Mouse (Mus musculus): Measurements from ENCODE around the gene Tmem242.
"Not testable (repeated sequence)": the region's sequence is repeated elsewhere in the genome, so short reads cannot be mapped to it uniquely, and the experiment has no call there.

The Tmem242 gene

DNA sequence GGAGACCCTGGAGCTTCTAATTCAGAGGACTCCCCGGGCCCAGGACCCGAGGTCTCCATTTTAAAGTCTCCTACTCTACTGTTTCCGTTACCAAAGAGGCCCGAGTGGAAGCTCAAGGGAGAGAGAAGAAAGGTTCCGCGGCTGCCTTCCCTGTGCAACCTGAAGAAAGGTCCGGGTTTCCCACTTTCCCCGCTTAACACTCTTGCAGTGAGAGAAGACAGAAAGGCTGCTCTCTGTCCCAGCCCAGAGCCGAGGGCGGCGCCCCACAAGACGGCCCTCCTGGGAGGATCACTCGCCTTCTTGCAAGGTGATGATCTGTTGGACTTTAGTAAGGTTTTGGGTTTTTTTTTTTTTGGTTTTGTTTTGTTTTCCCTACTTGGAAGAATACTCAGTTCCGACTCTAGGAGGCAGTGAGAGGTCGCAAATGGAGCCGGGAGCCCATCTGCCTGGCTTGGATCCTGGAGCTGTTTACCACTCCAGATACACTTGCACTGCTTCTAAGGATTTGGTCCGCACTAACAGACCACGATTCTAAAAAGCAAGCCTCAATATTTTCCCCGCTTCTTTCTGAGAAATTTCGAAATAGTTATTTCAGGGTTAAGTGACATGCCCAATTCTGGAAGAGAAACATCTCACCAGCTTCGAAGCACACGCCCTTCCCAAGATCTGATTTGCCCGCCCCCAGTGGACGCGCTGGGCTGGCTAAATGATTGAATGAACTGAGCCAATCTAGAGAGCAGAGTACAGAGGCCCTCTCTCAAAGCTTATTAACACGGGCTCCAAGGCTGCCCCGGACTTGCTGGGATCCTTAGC, at the start of gene Tmem242:
TSS of gene Tmem242 (minus strand) at position 101 of the 813 bp plus-strand sequence.
- CTCF ChIA-PET = interaction anchor here (0.6 to 1.0 kb wide), 7 partner anchors 80 to 536 kb away, joined by 3 to 6 read pairs (median 4); no protein-coding TSS in a partner anchor

DNA sequence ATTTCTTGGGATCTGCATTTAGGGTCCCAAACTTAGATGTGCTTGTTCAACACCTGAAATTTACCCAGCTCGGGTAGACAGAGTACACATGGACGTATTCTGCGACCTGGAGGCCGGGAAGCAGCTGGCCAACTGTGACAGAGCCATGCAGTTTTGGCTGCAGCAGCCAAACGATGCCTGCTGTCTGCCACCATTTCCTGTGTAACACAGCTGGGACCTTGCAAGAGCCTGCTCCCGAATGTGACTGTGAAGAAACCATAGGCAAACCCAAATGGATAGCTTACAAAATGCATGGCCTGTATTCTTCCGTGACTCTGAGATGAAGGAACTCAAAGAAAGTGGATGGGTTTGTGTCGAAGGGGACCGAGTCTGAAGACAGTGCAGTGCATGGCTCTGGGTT, 48.1 kb upstream of the Tmem242 start:
- CTCF ChIA-PET = no interaction called here

DNA sequence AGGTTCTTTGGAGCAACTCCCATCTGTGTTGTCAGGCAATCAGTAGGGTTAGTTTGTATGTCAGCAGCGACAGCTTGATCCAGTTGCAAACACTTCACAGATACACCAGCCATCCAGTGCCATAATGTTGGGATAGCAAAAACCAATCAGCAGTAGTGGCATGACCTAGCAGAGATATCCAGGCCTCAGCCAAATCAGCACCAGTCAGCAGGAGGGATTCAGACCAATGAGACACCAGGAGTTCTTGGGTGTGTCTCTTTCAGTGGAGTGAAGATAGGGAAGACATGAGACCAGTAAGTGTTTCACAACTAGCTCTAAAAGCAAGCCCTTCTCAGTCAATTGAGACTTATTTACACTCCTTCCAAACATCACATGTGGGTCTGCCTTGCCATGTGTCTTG, 44.6 kb upstream of the Tmem242 start:
- CTCF ChIA-PET = interaction anchor here (0.5 kb wide), 1 partner anchor 156 kb away, joined by 5 read pairs; no protein-coding TSS in a partner anchor

DNA sequence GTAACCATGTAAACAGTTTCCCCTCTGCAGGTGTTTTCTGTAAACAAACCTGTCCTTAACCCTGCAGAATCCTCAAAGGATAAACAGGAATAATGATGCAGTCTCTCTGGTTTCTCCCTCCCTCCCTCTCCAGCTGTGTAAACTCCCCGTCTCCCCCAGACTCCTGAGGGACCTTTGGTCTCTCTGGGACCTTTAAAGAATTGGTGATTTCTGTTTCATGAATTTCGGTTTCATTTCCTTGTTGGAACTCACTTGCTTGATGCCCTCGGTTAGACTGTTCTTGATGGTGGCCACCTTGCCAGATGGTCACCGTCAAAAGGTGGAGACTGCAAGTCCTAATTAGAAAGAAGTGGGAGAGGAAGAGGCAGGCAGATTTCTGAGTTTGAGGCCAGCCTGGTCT, 43.4 kb upstream of the Tmem242 start:
- CTCF ChIA-PET = interaction anchor here (0.7 kb wide), 1 partner anchor 33 kb away, joined by 5 read pairs; no protein-coding TSS in a partner anchor

DNA sequence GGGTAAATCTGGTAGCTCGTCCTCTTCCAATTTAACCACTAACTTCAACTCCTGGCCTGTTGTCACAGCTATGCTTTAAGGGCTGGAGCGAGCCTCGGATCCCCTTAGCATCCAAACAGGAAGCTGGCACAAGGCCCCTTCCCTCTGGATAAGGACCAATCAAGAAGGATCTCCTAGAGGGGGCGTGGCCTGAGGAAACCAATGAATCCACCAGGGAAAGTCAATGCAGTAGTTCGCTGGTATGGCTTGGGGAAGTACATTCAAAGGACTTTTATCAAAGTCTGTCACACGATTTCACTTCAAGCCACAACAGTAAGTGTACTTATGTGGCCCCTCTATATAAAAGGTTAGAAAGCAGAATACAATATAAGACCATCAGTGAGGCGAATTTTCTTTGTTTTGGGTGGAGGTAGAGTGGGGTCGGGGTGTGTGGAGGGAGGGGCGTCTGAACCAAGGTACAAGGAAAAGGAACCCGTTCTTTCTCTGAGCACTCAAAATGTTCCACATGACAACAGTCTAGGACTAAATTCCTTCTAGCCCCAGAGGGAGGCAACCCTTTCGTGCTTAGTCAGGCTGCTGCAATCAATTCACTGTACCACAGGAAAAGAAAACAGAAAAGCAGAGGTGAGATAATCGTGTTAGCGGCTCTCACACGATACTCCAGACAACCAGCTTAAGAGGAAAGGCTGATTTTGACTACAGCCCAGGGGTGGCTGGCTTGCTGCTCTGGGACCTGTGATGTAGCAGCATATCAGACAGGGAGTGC, 36.1 kb upstream of the Tmem242 start:
- CTCF ChIA-PET = no interaction called here

DNA sequence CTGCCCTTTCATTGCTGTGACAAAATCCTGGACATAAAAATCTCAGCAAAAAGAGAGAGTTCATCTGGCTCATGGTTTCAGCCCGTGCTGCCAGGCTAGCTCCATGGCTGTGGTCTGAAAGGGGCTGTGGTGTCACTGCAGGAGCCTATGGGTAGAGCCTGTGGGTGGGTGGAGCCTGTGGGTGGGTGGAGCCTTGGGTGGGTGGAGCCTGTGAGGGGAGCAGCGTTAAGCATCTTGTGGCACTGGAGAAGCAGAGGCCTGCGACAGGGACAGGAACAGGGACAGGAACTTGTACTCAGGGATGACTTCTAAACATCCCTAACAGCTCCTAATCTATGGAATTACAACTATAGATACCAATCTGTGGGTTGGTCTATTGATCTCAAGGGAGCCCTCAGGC, 32.2 kb upstream of the Tmem242 start:
- CTCF ChIA-PET = no interaction called here

DNA sequence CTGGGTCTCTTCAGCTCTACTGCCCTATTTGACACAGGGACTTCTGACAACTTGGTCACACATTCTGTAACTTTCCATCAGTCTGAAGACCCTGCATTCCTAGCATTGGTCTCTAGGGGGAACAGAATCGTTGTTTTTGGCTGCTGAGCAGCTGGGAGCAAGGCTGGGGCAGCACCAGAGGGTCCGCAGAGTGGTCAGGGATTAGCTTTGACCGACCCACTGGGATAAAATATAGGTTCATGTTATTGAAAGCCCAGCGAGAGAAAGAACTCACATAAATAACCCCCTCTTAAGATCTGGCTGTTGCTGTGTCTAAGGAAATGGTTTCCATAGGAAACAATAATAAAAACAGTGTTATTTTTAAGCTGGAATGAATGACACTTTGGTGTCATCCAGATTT, 27.1 kb upstream of the Tmem242 start:
- CTCF ChIA-PET = no interaction called here

DNA sequence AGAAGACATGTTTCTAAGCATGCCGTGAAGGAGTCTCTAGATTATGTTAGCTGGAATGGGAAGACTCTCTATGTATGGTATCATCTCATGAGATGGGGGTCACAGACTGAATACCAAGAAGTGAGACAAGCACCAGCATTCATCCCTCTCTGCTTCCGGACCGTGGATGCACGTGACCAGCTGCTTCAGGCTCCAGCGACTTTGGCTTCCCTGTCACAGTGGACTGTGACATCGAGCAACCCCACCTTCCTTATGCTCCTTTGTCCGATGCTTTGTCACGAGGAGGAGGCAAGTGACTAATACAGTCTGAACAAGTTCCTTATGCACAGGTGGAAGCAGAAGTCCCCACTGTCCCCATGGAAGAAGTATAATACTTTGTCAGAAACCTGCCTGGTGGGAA, 26.7 kb upstream of the Tmem242 start:
- CTCF ChIA-PET = no interaction called here

DNA sequence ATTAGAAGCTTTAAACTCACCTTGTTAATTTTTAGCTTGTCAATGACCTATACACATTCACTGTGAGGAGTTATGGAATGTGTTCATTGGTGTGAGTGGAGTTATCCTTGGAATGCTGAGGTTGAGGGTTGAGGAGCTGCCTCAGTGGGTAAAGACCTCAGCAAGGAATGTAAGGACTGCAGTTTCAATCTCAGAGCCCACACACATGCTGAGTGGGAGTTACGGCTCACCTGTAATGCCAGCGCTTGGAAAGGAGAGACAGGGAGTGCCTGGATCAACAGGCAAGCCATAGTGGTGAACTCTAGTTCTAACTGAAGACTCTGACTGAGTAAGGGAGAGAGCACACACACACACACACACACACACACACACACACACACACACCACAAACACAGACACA, 23.9 kb upstream of the Tmem242 start:
- CTCF ChIA-PET = no interaction called here

DNA sequence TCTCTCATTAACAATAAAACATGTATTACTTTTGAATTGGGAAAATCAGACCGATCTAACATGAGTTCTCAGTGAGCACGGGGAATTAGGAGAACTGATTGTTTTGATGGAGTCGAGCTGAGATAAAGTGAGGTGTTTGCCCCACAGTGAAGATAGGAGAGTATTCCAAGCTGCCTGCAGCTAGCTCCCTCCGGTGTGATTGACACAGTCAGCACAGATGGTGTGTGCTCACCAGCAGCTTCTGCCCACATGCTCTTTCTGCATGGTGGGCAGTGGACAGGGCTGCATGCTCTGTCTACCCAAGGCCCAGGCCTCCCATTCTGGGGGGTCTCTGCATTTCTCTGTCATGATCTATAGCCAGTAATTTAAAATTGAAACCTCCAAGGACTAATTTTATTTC, 13.6 kb upstream of the Tmem242 start:
- CTCF ChIA-PET = no interaction called here

DNA sequence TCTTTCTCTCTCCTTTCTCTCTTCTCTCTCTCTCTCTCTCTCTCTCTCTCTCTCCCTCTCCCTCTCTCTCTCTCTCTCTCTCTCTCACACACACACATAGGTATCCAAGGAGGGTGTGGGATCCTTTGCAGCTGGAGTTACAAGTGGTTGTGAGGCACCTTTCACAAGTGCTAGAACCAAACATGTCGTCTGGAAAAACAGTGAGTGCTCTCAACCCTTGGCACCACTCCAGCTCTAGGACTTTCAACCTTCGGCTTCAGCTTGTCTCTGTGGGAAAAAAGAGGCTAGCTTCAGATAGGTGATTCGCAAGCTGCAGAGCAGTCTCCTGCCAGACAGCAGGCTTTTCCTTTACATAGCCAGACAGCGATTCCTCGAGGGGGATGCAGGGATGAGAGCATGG, 3.7 kb upstream of the Tmem242 start:
- CTCF ChIA-PET = no interaction called here

DNA sequence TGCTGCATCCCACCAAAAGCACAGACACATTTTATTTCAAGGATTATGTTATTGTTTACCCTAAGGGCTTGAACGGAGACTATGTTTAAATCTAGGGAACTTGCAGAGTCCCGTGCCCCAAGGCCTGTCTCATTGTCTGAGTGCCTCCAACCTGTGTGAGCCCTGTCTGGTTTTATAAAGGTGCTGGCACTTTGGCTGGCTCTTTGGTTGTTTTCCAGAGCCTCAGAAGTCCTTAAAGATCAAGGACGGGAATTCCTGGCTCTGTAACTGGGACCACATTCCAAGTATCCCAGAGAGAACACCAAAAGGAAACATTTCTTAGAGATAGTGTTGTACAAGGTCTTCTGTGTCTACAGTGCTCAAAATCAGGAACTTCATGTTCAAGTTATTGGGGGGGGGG, 3.2 kb upstream of the Tmem242 start:
- CTCF ChIA-PET = no interaction called here

DNA sequence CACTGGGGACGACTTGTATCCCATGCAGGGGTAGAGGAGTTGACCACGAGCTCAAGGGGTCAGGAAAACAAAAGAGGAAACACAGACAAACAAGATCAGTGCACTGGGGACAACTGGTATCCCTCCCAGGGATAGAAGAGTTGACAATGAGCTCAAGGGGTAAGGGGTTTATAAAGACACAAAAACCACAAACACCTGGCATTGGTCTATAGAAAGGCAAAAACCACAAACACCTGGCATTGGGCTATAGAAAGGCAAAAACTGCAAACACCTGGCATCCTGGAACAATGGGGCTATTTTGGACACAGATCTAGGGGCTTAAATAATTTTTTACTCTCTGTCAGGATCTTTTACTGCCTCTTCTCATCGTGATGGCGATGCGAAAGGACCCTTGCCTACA, 2.3 kb upstream of the Tmem242 start:
- CTCF ChIA-PET = not testable (repeated sequence)

DNA sequence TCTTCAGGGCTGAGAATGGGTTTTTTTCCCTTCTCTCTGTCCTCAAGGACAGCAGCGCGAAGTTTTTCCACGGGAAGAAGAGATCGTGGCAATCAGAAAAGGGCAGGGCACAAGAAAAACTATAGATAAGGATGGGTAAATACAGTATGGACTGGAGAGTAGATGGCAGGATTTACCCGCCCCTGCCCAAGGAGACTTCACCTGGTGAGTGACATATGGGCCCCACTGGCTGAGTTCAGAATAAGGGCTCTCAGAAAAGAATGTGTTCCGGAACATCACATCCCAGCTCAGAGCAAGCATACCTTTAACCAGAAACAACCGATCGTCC, 264 bp downstream of the Tmem242 start:
- CTCF ChIA-PET = interaction anchor here (1.0 kb wide), 1 partner anchor 95 kb away, joined by 3 read pairs; no protein-coding TSS in a partner anchor

DNA sequence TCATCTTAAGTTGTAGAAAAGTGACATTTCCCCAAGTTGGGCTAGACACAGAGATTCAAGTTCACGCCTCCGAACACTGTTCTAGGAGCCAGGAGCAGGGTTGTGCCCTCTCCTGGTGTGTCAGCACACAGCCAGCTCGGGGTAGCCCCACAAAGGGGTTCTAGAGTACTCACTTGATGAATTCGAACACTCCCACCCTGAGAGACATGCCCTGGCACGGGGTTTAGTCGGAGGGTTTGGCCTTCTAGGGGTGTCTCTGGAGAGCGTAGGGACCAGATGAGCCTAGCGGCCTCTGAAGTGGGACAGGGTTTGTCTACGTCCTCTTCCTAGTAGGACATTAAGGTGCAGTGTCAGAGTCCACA, 10.3 kb downstream of the Tmem242 start:
- CTCF ChIA-PET = interaction anchor here (0.7 to 1.1 kb wide), 3 partner anchors 158 to 304 kb away, joined by 3 to 5 read pairs (median 3); no protein-coding TSS in a partner anchor

DNA sequence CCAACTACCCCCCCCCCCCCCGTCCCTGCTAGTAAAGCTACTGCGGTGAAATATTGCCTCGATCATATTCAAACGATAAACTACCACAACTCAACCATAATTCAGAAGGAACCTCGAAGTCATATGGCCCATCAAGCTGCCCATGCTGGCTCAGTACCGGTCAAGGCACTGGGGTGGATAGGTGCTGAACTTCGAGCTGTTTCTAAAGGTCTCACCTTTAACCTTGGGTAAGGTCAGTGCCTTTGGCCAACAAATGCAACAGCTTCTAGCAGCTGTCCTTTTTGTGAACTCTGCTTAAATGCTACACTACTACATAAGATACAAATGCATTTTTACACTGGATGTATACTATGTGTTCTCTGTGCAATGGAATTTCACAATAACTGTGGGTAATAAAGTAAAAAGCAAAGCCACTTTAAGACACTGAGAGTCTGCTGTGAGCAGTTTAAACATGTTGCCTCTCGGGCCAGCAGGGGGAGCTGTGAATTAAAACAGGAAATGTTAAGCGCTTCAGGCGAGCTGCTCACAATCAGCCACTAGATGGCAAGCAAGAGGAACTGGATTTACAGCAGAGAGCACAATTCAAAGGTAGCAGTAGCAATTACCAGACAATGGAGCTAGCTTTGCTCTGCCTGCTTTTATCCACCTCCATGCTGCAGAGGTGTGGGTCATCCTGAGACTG, 10.8 kb downstream of the Tmem242 start:
- CTCF ChIA-PET = interaction anchor here (0.6 to 1.1 kb wide), 7 partner anchors 8 to 510 kb away, joined by 3 to 5 read pairs (median 3); no protein-coding TSS in a partner anchor

DNA sequence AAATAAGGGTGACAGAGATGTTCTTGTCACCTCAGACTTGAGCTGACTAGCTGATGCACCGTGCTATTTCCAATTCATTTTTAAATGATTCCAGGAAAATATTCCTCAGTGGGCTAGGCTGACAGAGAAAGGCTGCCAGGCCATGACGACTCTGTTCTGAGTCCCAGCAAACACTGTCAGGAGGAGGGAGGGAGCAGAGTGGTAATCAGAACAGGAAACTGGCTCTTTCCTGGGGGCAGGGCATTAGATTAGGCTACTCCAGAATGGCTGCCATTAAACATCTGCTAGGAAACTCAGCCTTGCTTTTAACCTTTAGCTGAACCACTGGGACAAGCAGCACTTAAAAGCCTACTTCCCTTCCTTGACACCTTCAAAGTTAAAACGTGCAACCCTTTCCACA, 14.9 kb downstream of the Tmem242 start:
- CTCF ChIA-PET = no interaction called here

DNA sequence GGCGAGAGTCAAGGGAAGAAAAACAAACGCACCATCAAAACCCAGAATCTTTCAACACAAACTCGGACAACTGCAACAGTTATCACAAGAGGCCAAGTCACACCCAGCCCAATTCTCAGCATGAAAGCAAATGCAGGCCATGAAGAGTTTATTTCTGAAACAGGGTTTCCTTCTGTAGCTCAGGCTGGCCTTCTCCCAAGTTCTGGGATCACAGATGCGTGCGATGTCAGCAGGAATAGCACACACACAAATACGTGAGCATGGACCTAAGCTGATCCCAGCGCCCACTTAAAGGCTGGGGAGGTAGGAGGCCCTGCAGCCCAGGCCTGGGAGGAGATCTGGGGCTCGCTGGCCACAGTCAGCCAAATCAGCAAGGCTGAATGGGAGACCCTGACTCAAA, 15.9 kb downstream of the Tmem242 start:
- CTCF ChIA-PET = no interaction called here

DNA sequence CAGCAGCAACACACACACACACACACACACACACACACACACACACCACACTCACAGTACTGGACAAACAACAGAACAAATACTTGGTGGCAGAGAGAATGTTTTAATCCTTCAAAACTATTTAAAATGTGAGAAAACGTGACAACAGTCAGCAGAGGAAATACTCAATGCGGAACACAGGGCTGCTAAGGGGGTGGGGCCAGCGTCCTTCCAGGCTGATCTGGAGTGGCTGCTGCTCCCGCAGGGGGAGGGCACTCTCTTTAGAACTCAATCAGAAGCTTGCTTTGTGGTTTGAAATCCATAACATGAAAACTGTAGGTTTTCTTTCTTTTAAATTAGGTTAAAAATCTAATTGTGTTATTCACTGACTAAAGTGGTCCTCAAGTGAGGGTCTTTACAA, 18.2 kb downstream of the Tmem242 start:
- CTCF ChIA-PET = no interaction called here

DNA sequence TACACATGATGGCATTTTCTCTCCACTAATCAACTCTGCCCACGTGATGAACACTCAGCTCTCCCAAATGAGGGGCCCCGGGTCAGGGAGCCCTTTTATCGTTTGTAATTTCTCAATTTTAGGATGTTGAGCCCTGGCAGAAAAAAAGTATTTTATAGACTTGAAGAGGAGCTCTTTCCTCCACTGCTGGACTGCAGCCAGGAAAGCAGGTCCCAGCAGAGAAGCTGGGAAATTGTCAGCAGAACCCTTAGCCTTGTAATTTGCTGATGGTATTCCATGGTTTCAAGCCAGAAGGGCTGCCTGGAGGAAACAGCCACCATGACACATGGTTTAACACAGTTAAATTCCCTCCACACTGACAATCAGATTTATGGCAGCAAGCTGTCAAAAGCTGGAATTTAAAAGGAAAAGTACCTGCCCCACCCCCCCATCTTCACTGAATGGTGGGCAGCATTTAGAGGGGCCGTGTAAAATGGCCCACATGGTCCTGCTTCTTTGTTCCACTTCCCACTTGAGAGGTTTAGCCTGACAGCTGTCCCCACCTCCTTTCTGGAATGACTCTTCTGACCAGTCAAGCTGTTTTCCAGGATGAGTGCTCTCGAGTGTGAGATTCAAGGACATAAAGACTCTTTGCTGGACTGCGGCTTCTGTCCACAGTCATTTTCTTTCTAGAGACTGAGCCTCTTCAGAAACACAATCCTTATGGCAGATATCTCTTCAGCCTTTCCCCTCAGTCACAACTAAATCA, 20.1 kb downstream of the Tmem242 start:
- CTCF ChIA-PET = no interaction called here

DNA sequence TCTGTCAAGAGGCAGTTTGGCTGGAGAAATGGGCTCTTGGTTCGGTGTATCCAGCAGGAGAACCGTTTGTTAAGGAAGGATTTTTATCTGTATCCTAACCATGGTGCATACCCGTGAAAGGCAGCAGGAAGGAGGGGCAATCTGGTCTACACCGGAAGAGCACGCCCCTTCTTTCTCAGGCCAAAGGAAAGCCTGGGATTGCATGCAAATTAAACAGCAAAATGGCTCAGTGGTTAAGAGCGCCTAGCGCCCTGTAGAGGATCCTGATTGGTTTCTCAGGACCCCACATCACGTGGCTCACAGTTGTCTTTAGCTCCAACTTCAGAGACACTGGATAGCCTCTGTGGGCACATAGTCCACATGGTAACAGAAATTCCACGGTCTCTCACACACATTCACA, 21.0 kb downstream of the Tmem242 start:
- CTCF ChIA-PET = no interaction called here

DNA sequence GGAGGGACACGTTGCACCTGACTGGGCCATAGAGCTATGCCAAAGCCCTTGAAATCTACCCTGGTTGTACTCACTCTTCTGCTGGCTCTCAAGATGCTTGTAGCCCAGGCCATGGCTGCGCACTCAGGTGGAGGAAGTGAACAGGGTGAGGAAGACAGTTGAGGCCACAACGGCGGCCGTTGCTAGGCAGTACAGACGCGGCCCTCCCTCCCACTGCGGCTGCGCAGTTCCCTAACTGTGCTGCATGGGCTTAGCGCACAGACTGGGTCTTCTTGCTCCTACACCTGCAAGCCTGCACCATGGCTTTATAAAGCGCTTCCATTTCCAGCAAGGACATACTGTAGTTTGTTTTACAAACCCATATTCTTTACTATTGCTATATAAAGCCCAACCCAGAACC, 21.5 kb downstream of the Tmem242 start, which contains the start of gene Ldhal6b:
TSS of gene Ldhal6b (minus strand) at position 223 of the 400 bp plus-strand sequence.
- CTCF ChIA-PET = no interaction called here
